Mouse (Mus musculus): ENCODE data around the gene Lgals8. TPM values are rescaled to one million over a fixed set of nuclear protein-coding genes. Genes with fewer than 3 reads are reported as not detected.
"Not testable (repeated sequence)": the region's sequence is repeated elsewhere in the genome, so short reads cannot be mapped to it uniquely, and the experiment has no call there.

Gene Lgals8
- polyA plus RNA-seq, 1 experiment from 2014 or later = 10.6 TPM

- Histone ChIP-seq H3K36me3 (ENCODE audit: poor library complexity, severe bottlenecking) (no peaks in the 10 kb centered on the region), H3K4me1 (no peaks in the 10 kb centered on the region), H3K4me2 (no peak overlapping the region), H3K4me3 (no peak overlapping the region), H3K27me3 (no peaks in the 10 kb centered on the region), H3K9me3 (replicated peaks) (no peaks in the 10 kb centered on the region), H3K27ac (0 out of 2 replicates have a peak overlapping the region, but pooled peaks have one; percentile 12), H3K9ac (no peak overlapping the region)
- WGBS = 54% methylated on average over 2 of the region's 2 CpGs
- no peak for ATAC-seq
Observed at GRCm38 (mm10) chr13:12485197-12485596, 20.5 kb upstream of the Lgals8 start.

GRCm38 (mm10) chr13:12479802-12480201, 15.1 kb upstream of the Lgals8 start:
- Histone ChIP-seq H3K4me1 (no peaks in the 10 kb centered on the region), H3K9me3 (replicated peaks) (no peaks in the 10 kb centered on the region), H3K4me2 (no peak overlapping the region), H3K36me3 (ENCODE audit: poor library complexity, severe bottlenecking) (no peaks in the 10 kb centered on the region), H3K27ac (no peak overlapping the region), H3K4me3 (no peak overlapping the region), H3K27me3 (no peaks in the 10 kb centered on the region), H3K9ac (no peak overlapping the region)
- no peak for ATAC-seq
- WGBS = 87% methylated on average over 6 of the region's 6 CpGs

- no peaks in the 10 kb centered on the region for H3K27me3 ChIP-seq
Observed at GRCm38 (mm10) chr13:12478301-12478700, 13.6 kb upstream of the Lgals8 start.

GRCm38 (mm10) chr13:12476886-12477285, 12.1 kb upstream of the Lgals8 start:
- H3K4me2 ChIP-seq = no peak overlapping the region
- H3K27ac ChIP-seq = no peak overlapping the region
- H3K36me3 ChIP-seq (ENCODE audit: poor library complexity, severe bottlenecking) = no peaks in the 10 kb centered on the region
- H3K9ac ChIP-seq = no peak overlapping the region
- H3K27me3 ChIP-seq = no peaks in the 10 kb centered on the region
- H3K4me1 ChIP-seq = no peaks in the 10 kb centered on the region
- WGBS = 94% methylated on average over 4 of the region's 4 CpGs
- no peak overlapping the region for H3K4me3 ChIP-seq
- ATAC-seq = no peak
- no peaks in the 10 kb centered on the region for H3K9me3 ChIP-seq (replicated peaks)

More at GRCm38 (mm10) chr13:12478301-12478700, 13.6 kb upstream of the Lgals8 start:
- H3K4me3 ChIP-seq = no peak overlapping the region
- H3K27ac ChIP-seq = no peak overlapping the region
- no peak overlapping the region for H3K9ac ChIP-seq
- H3K4me1 ChIP-seq = no peaks in the 10 kb centered on the region
- H3K4me2 ChIP-seq = no peak overlapping the region
- H3K9me3 ChIP-seq (replicated peaks) = no peaks in the 10 kb centered on the region
- no peak for ATAC-seq
- WGBS = 90% methylated on average over 15 of the region's 15 CpGs
- H3K36me3 ChIP-seq (ENCODE audit: poor library complexity, severe bottlenecking) = no peaks in the 10 kb centered on the region

- Histone ChIP-seq H3K27ac (no peak overlapping the region), H3K4me2 (no peak overlapping the region), H3K27me3 (no peaks in the 10 kb centered on the region), H3K36me3 (ENCODE audit: poor library complexity, severe bottlenecking) (no peaks in the 10 kb centered on the region), H3K4me3 (no peak overlapping the region), H3K4me1 (no peaks in the 10 kb centered on the region), H3K9ac (no peak overlapping the region), H3K9me3 (replicated peaks) (no peaks in the 10 kb centered on the region)
- WGBS = 92% methylated on average over 6 of the region's 6 CpGs
- no peak for ATAC-seq
Observed at GRCm38 (mm10) chr13:12475239-12475638, 10.5 kb upstream of the Lgals8 start.

GRCm38 (mm10) chr13:12473724-12474378, 9.1 kb upstream of the Lgals8 start:
- 43% methylated on average over 8 of the region's 8 CpGs for WGBS
- Histone ChIP-seq H3K27ac (no peak overlapping the region), H3K9me3 (replicated peaks) (no peaks in the 10 kb centered on the region), H3K9ac (no peak overlapping the region), H3K27me3 (no peaks in the 10 kb centered on the region), H3K4me3 (no peak overlapping the region), H3K36me3 (ENCODE audit: poor library complexity, severe bottlenecking) (no peaks in the 10 kb centered on the region), H3K4me1 (no peaks in the 10 kb centered on the region), H3K4me2 (no peak overlapping the region)
- peak; percentile 91 for ATAC-seq

GRCm38 (mm10) chr13:12468488-12468887, 3.7 kb upstream of the Lgals8 start:
- Histone ChIP-seq H3K9me3 (replicated peaks) (no peaks in the 10 kb centered on the region), H3K27me3 (no peaks in the 10 kb centered on the region), H3K9ac (no peak overlapping the region), H3K27ac (no peak overlapping the region), H3K36me3 (ENCODE audit: poor library complexity, severe bottlenecking) (no peaks in the 10 kb centered on the region), H3K4me1 (no peaks in the 10 kb centered on the region), H3K4me3 (no peak overlapping the region), H3K4me2 (no peak overlapping the region)
- 94% methylated on average over 1 of the region's 1 CpGs for WGBS
- no peak for ATAC-seq

- H3K27me3 ChIP-seq; H3K36me3 ChIP-seq (ENCODE audit: poor library complexity, severe bottlenecking); H3K4me3 ChIP-seq; H3K9me3 ChIP-seq (replicated peaks); ATAC-seq; H3K9ac ChIP-seq; H3K27ac ChIP-seq; H3K4me2 ChIP-seq: not testable (repeated sequence)
- H3K4me1 ChIP-seq = peaks cover 13% of the 10 kb centered on the region
- 85% methylated on average over 6 of the region's 6 CpGs for WGBS
Observed at GRCm38 (mm10) chr13:12464159-12464558, 585 bp downstream of the Lgals8 start.

- Histone ChIP-seq H3K4me2 (no peak overlapping the region), H3K9ac (no peak overlapping the region), H3K27ac (no peak overlapping the region), H3K36me3 (ENCODE audit: poor library complexity, severe bottlenecking) (no peaks in the 10 kb centered on the region), H3K4me1 (peaks cover 13% of the 10 kb centered on the region), H3K27me3 (no peaks in the 10 kb centered on the region), H3K9me3 (replicated peaks) (no peaks in the 10 kb centered on the region), H3K4me3 (no peak overlapping the region)
- 82% methylated on average over 4 of the region's 4 CpGs for WGBS
- no peak for ATAC-seq
Observed at GRCm38 (mm10) chr13:12462623-12463022, 2.1 kb downstream of the Lgals8 start.

- ATAC-seq = peak; percentile 52
Observed at GRCm38 (mm10) chr13:12461730-12462119, 3.0 kb downstream of the Lgals8 start.

GRCm38 (mm10) chr13:12460881-12461729, 3.6 kb downstream of the Lgals8 start:
- peak; percentile 96 for ATAC-seq
- peak overlapping the region; percentile 81 for H3K4me2 ChIP-seq
- peak overlapping the region; percentile 73 for H3K9ac ChIP-seq
- H3K27ac ChIP-seq = no peak overlapping the region
- H3K36me3 ChIP-seq (ENCODE audit: poor library complexity, severe bottlenecking) = no peaks in the 10 kb centered on the region
- H3K4me1 ChIP-seq = peaks cover 13% of the 10 kb centered on the region
- H3K4me3 ChIP-seq = peak overlapping the region; percentile 66
- H3K27me3 ChIP-seq = no peaks in the 10 kb centered on the region
- no peaks in the 10 kb centered on the region for H3K9me3 ChIP-seq (replicated peaks)
- WGBS = under 1% methylated on average over 59 of the region's 59 CpGs

More at GRCm38 (mm10) chr13:12461730-12462119, 3.0 kb downstream of the Lgals8 start:
- Histone ChIP-seq H3K4me1 (peaks cover 13% of the 10 kb centered on the region), H3K27ac (no peak overlapping the region), H3K4me2 (peak overlapping the region; percentile 81), H3K36me3 (ENCODE audit: poor library complexity, severe bottlenecking) (no peaks in the 10 kb centered on the region), H3K9ac (peak overlapping the region; percentile 73), H3K4me3 (peak overlapping the region; percentile 66), H3K9me3 (replicated peaks) (no peaks in the 10 kb centered on the region), H3K27me3 (no peaks in the 10 kb centered on the region)
- 5% methylated on average over 7 of the region's 7 CpGs for WGBS

- Histone ChIP-seq H3K4me3 (peak overlapping the region; percentile 66), H3K36me3 (ENCODE audit: poor library complexity, severe bottlenecking) (no peaks in the 10 kb centered on the region), H3K4me2 (peak overlapping the region; percentile 81), H3K27me3 (no peaks in the 10 kb centered on the region), H3K4me1 (peaks cover 13% of the 10 kb centered on the region), H3K27ac (no peak overlapping the region), H3K9me3 (replicated peaks) (no peaks in the 10 kb centered on the region), H3K9ac (peak overlapping the region; percentile 73)
- ATAC-seq = 0 out of 2 replicates have a peak, but pooled peaks have one; percentile 3
- WGBS = 7% methylated on average over 8 of the region's 8 CpGs
Observed at GRCm38 (mm10) chr13:12460443-12460842, 4.3 kb downstream of the Lgals8 start.
